Mouse (Mus musculus): Measurements from ENCODE around the gene Grin3a. TPM values are rescaled to one million over a fixed set of nuclear protein-coding genes. Genes with fewer than 3 reads are reported as not detected.
"Not testable (repeated sequence)": the region's sequence is repeated elsewhere in the genome, so short reads cannot be mapped to it uniquely, and the experiment has no call there.

Grin3a gene
- polyA plus RNA-seq, 2 experiments, result 4.2 to 6.8 TPM

- Histone ChIP-seq H3K9me3 (ENCODE audit: control insufficient read depth, low read length) (no peaks in the 10 kb centered on the region), H3K27me3 (ENCODE audit: control insufficient read depth, insufficient read depth, low read length) (no peaks in the 10 kb centered on the region), H3K36me3 (ENCODE audit: control insufficient read depth, insufficient read depth, low read length) (peaks cover 22% of the 10 kb centered on the region), H3K4me2 (replicated peaks; ENCODE audit: low read depth, low read length, severe bottlenecking) (peak within 1 kb of the TSS; percentile 54), H3K4me1 (ENCODE audit: control insufficient read depth, insufficient read depth, low read length) (peaks cover 6% of the 10 kb centered on the region; the same call in 1 of the 2 replicates), H3K27ac (replicated peaks; ENCODE audit: low read depth, low read length) (peak within 1 kb of the TSS; percentile 86), H3K9ac (ENCODE audit: low read depth, low read length, severe bottlenecking) (peak within 1 kb of the TSS; percentile 76), H3K4me3 (replicated peaks; ENCODE audit: low read length) (peak within 1 kb of the TSS; percentile 63)
- WGBS, result 3% methylated on average over 35 of the region's 37 CpGs
- ATAC-seq (ENCODE audit: low FRiP score, low read depth) (peak; percentile 99), DNase-seq (ENCODE audit: low spot score) (peak; percentile 95)
- TF ChIP-seq POLR2A (IDR thresholded peaks at IDR 0.05; ENCODE audit: borderline replicate concordance, extremely low read depth, insufficient read depth, insufficient read length), result no peak
These were observed 214.0 kb downstream of the Grin3a start, which contains the start of gene Rnf20 for GRCm38 (mm10) chr4:49631319-49632138. Gene Rnf20, plus strand, starts transcription at chr4:49632006.

GRCm38 (mm10) chr4:49628941-49629340 is 216.6 kb downstream of the Grin3a start:
- ATAC-seq (ENCODE audit: low FRiP score, low read depth), result no peak
- Histone ChIP-seq H3K9ac (ENCODE audit: low read depth, low read length, severe bottlenecking) (no peak overlapping the region), H3K27ac (replicated peaks; ENCODE audit: low read depth, low read length) (no peak overlapping the region), H3K27me3 (ENCODE audit: control insufficient read depth, insufficient read depth, low read length) (no peaks in the 10 kb centered on the region), H3K4me1 (ENCODE audit: control insufficient read depth, insufficient read depth, low read length) (peaks cover 6% of the 10 kb centered on the region; the same call in 1 of the 2 replicates), H3K4me3 (replicated peaks; ENCODE audit: low read length) (no peak overlapping the region), H3K4me2 (replicated peaks; ENCODE audit: low read depth, low read length, severe bottlenecking) (no peak overlapping the region), H3K36me3 (ENCODE audit: control insufficient read depth, insufficient read depth, low read length) (no peaks in the 10 kb centered on the region; the same call in 1 of the 2 replicates), H3K9me3 (ENCODE audit: control insufficient read depth, low read length) (no peaks in the 10 kb centered on the region)
- no peak for DNase-seq (ENCODE audit: low spot score)
- no peak for TF ChIP-seq POLR2A (IDR thresholded peaks at IDR 0.05; ENCODE audit: borderline replicate concordance, extremely low read depth, insufficient read depth, insufficient read length)
- 75% methylated on average over 5 of the region's 5 CpGs for WGBS

- Histone ChIP-seq H3K27me3 (ENCODE audit: control insufficient read depth, insufficient read depth, low read length) (no peaks in the 10 kb centered on the region), H3K4me2 (replicated peaks; ENCODE audit: low read depth, low read length, severe bottlenecking) (no peak overlapping the region), H3K27ac (replicated peaks; ENCODE audit: low read depth, low read length) (no peak overlapping the region), H3K9me3 (ENCODE audit: control insufficient read depth, low read length) (no peaks in the 10 kb centered on the region), H3K4me1 (ENCODE audit: control insufficient read depth, insufficient read depth, low read length) (0 out of 2 replicates have a peak, but pooled peaks cover 2% of the 10 kb centered on the region), H3K36me3 (ENCODE audit: control insufficient read depth, insufficient read depth, low read length) (no peaks in the 10 kb centered on the region), H3K9ac (ENCODE audit: low read depth, low read length, severe bottlenecking) (no peak overlapping the region), H3K4me3 (replicated peaks; ENCODE audit: low read length) (no peak overlapping the region)
- no peak for TF ChIP-seq POLR2A (IDR thresholded peaks at IDR 0.05; ENCODE audit: borderline replicate concordance, extremely low read depth, insufficient read depth, insufficient read length)
- WGBS, result 3% methylated on average over 3 of the region's 3 CpGs
- ATAC-seq (ENCODE audit: low FRiP score, low read depth) (no peak), DNase-seq (ENCODE audit: low spot score) (peak; percentile 79)
These were observed 218.6 kb downstream of the Grin3a start for GRCm38 (mm10) chr4:49626973-49627372.

- H3K4me2 ChIP-seq (replicated peaks; ENCODE audit: low read depth, low read length, severe bottlenecking); H3K4me3 ChIP-seq (replicated peaks; ENCODE audit: low read length); DNase-seq (ENCODE audit: low spot score); H3K27ac ChIP-seq (replicated peaks; ENCODE audit: low read depth, low read length); H3K27me3 ChIP-seq (ENCODE audit: control insufficient read depth, insufficient read depth, low read length); ATAC-seq (ENCODE audit: low FRiP score, low read depth); H3K4me1 ChIP-seq (ENCODE audit: control insufficient read depth, insufficient read depth, low read length); H3K9ac ChIP-seq (ENCODE audit: low read depth, low read length, severe bottlenecking); H3K36me3 ChIP-seq (ENCODE audit: control insufficient read depth, insufficient read depth, low read length); H3K9me3 ChIP-seq (ENCODE audit: control insufficient read depth, low read length): not testable (repeated sequence)
- 82% methylated on average over 4 of the region's 4 CpGs for WGBS
These were observed 220.6 kb downstream of the Grin3a start for GRCm38 (mm10) chr4:49624969-49625368.

GRCm38 (mm10) chr4:49623916-49624315 is 221.6 kb downstream of the Grin3a start:
- H3K4me3 ChIP-seq (replicated peaks; ENCODE audit: low read length), result no peak overlapping the region
- ATAC-seq (ENCODE audit: low FRiP score, low read depth) (no peak), DNase-seq (ENCODE audit: low spot score) (no peak)
- no peaks in the 10 kb centered on the region for H3K36me3 ChIP-seq (ENCODE audit: control insufficient read depth, insufficient read depth, low read length)
- 78% methylated on average over 4 of the region's 4 CpGs for WGBS
- H3K4me2 ChIP-seq (replicated peaks; ENCODE audit: low read depth, low read length, severe bottlenecking), result no peak overlapping the region
- H3K27me3 ChIP-seq (ENCODE audit: control insufficient read depth, insufficient read depth, low read length), result no peaks in the 10 kb centered on the region
- no peak overlapping the region for H3K27ac ChIP-seq (replicated peaks; ENCODE audit: low read depth, low read length)
- no peak for TF ChIP-seq POLR2A (IDR thresholded peaks at IDR 0.05; ENCODE audit: borderline replicate concordance, extremely low read depth, insufficient read depth, insufficient read length)
- no peaks in the 10 kb centered on the region for H3K4me1 ChIP-seq (ENCODE audit: control insufficient read depth, insufficient read depth, low read length)
- H3K9ac ChIP-seq (ENCODE audit: low read depth, low read length, severe bottlenecking), result no peak overlapping the region
- H3K9me3 ChIP-seq (ENCODE audit: control insufficient read depth, low read length), result no peaks in the 10 kb centered on the region
